ENCODE assay signal across 24 mouse cellular contexts in genomic region chr15:79250236-79250635, GRCm38 (mm10). TPM values are rescaled to one million over a fixed set of nuclear protein-coding genes. Genes with fewer than 3 reads are reported as not detected.
DNase-seq lines count a peak whose midpoint lies in the region; ATAC-seq and TF ChIP-seq lines count a peak whose summit lies in the region.
"Had no signal": no experiment of that assay in that cellular context is flagged by ENCODE, and none has a peak within 500 bp of the region (broad histone marks: within the 10 kb centered on the region; RNA-seq: fewer than 3 reads in every experiment).

No protein-coding gene starts in this region.

- H3K4me2 ChIP-seq in liver, embryonic 12.5 days, result no peak overlapping the region
- H3K4me2 ChIP-seq: embryonic facial prominence, embryonic 12.5 days; forebrain, embryonic 13.5 days; forebrain, embryonic 15.5 days had no signal

- no peak overlapping the region for H3K9ac ChIP-seq in liver, adult 2 months (ENCODE audit: low read depth, low read length)
- H3K9ac ChIP-seq in liver, embryonic 12.5 days, result no peak overlapping the region
- H3K9ac ChIP-seq: embryonic facial prominence, embryonic 12.5 days; forebrain, embryonic 13.5 days; forebrain, embryonic 15.5 days; forebrain, postnatal 0 days had no signal

- H3K27ac ChIP-seq in liver, adult 2 months (replicated peaks; ENCODE audit: insufficient read depth, low read depth, low read length), result no peak overlapping the region
- no peak overlapping the region for H3K27ac ChIP-seq in liver, embryonic 12.5 days
- H3K27ac ChIP-seq: embryonic facial prominence, embryonic 10.5 days; embryonic facial prominence, embryonic 12.5 days; forebrain, embryonic 13.5 days; forebrain, embryonic 15.5 days had no signal

- H3K27me3 ChIP-seq in liver, adult 2 months (ENCODE audit: control insufficient read depth, insufficient read depth, low read length), result no peaks in the 10 kb centered on the region
- peaks cover 54% of the 10 kb centered on the region for H3K27me3 ChIP-seq in liver, embryonic 12.5 days (replicated peaks)
- H3K27me3 ChIP-seq: Patski had no signal

- TF ChIP-seq CTCF in liver, adult 2 months (IDR thresholded peaks at IDR 0.05; ENCODE audit: low read depth, low read length), result no peak

- peaks cover 4% of the 10 kb centered on the region for H3K36me3 ChIP-seq in liver, adult 2 months (ENCODE audit: control insufficient read depth, insufficient read depth, low read length)
- H3K36me3 ChIP-seq in liver, embryonic 12.5 days, result peaks cover 37% of the 10 kb centered on the region

- TF ChIP-seq POLR2A in liver, adult 2 months (IDR thresholded peaks at IDR 0.05; ENCODE audit: extremely low read depth, insufficient read depth, low read length), result no peak

- no peak overlapping the region for H3K4me3 ChIP-seq in liver, adult 2 months (ENCODE audit: insufficient read depth, low read depth, low read length)
- H3K4me3 ChIP-seq in liver, embryonic 12.5 days, result no peak overlapping the region
- H3K4me3 ChIP-seq: embryonic facial prominence, embryonic 10.5 days; embryonic facial prominence, embryonic 12.5 days; forebrain, embryonic 13.5 days; forebrain, embryonic 15.5 days had no signal

- H3K79me2 ChIP-seq in liver, adult 2 months (ENCODE audit: control insufficient read depth, insufficient read depth, low read length), result no peaks in the 10 kb centered on the region

- H3K4me1 ChIP-seq in liver, adult 2 months (ENCODE audit: control insufficient read depth, insufficient read depth, low read length), result no peaks in the 10 kb centered on the region
- 0 out of 2 replicates have a peak, but pooled peaks cover 5% of the 10 kb centered on the region for H3K4me1 ChIP-seq in liver, embryonic 12.5 days

- WGBS in liver, adult 2 months, result 69% methylated on average over 2 of the region's 2 CpGs
- 62% methylated on average over 2 of the region's 2 CpGs for WGBS in liver, embryonic 12.5 days (ENCODE audit: insufficient replicate concordance)

- no peak for ATAC-seq in liver, embryonic 12.5 days
- ATAC-seq: activated CD4-positive, CD25-positive, alpha-beta regulatory T cell, adult 4 months; CD4-positive, CD25-positive, alpha-beta regulatory T cell, adult 4 months; forebrain, embryonic 13.5 days; forebrain, postnatal 0 days; Patski had no signal

- DNase-seq in adrenal gland, postnatal 10 days, result peak; percentile 68
- no peak for DNase-seq in adrenal gland, adult 2 months
- DNase-seq in liver, adult 2 months (ENCODE audit: extremely low read depth, low read depth, low spot score), result peak; percentile 44
- peak; percentile 64 for DNase-seq in adipocyte (ENCODE audit: low spot score)
- no peak for DNase-seq in left cerebral cortex, postnatal 25 days (ENCODE audit: low spot score in 2 of 2)
- DNase-seq: adrenal gland, adult 8-10 months; B cell, adult 2 months; cerebellum, adult 11-12 months; cerebellum, adult 2 months; cerebellum, adult 9-10 months; cerebellum, postnatal 10 days; cerebellum, postnatal 25 days; forebrain, postnatal 0 days had no signal

- intact Hi-C loops in left cerebral cortex, postnatal 25 days (cut with DNase I), result no loop called here

- H3K9me3 ChIP-seq in liver, embryonic 12.5 days (replicated peaks), result no peaks in the 10 kb centered on the region
- H3K9me3 ChIP-seq: embryonic facial prominence, embryonic 10.5 days; embryonic facial prominence, embryonic 12.5 days; forebrain, embryonic 13.5 days; forebrain, embryonic 15.5 days had no signal

RNA-seq across cellular contexts. Expression of gene Slc16a8, which starts 4.3 kb away (rescaled TPM):
- under 1 TPM in 1 of 2 experiments, not detected in 1; 0.15 TPM for total RNA-seq in adrenal gland, postnatal 10 days (2021)
- total RNA-seq in adrenal gland, adult 2 months (2021), result not detected
- 0.07 and 0.61 TPM in 2 replicates for polyA plus RNA-seq in adrenal gland, adult 2 months (2012; rRNA removed)
- not detected in 2 replicates for total RNA-seq in liver, adult 2 months (2014; rRNA removed)
- polyA plus RNA-seq in liver, adult 2 months (2012; rRNA removed), result not detected in 2 replicates
- not detected in 2 replicates for polyA plus RNA-seq in liver, embryonic 12.5 days (2016; fragmentation: Nextera tagmentation; extraction: Ambion mirVana)
- under 1 TPM in 1 of 2 experiments, not detected in 1; 0.37 TPM for total RNA-seq in left cerebral cortex, postnatal 25 days (2021)
- total RNA-seq: adrenal gland, adult 8-10 months; G1E had no signal
- polyA plus RNA-seq: activated CD4-positive, CD25-positive, alpha-beta regulatory T cell, adult 4 months; CD4-positive, CD25-positive, alpha-beta regulatory T cell, adult 4 months; cortical plate, adult 2 months; forebrain, embryonic 11.5 days; G1E had no signal

RNA-seq across cellular contexts. Expression of gene Gm49486, which starts 21.0 kb away (rescaled TPM):
- under 1 TPM; 0.24 to 0.45 TPM for total RNA-seq in adrenal gland, postnatal 10 days (2021)
- not detected for total RNA-seq in adrenal gland, adult 2 months (2021)
- not detected in 2 replicates for polyA plus RNA-seq in adrenal gland, adult 2 months (2012; rRNA removed)
- not detected in 2 replicates for total RNA-seq in liver, adult 2 months (2014; rRNA removed)
- polyA plus RNA-seq in liver, adult 2 months (2012; rRNA removed), result not detected in 2 replicates
- polyA plus RNA-seq in liver, embryonic 12.5 days (2016; fragmentation: Nextera tagmentation; extraction: Ambion mirVana), result 0.07 TPM in 1 of 2 replicates, not detected in the other
- under 1 TPM; 0.37 to 0.53 TPM for total RNA-seq in left cerebral cortex, postnatal 25 days (2021)
- total RNA-seq: adrenal gland, adult 8-10 months had no signal
- polyA plus RNA-seq: G1E had no signal

RNA-seq across cellular contexts. Expression of gene Pick1, which starts 21.3 kb away (rescaled TPM):
- total RNA-seq in adrenal gland, postnatal 10 days (2021), result 10 to 100 TPM; 18.9 to 28.4 TPM
- 10 to 100 TPM; 14.6 to 18.5 TPM for total RNA-seq in adrenal gland, adult 2 months (2021)
- 17.4 and 19.7 TPM in 2 replicates for polyA plus RNA-seq in adrenal gland, adult 2 months (2012; rRNA removed)
- total RNA-seq in liver, adult 2 months (2014; rRNA removed), result 12.4 and 12.8 TPM in 2 replicates
- polyA plus RNA-seq in liver, adult 2 months (2012; rRNA removed), result 15.4 and 18.5 TPM in 2 replicates
- 16.1 and 17.1 TPM in 2 replicates for polyA plus RNA-seq in liver, embryonic 12.5 days (2016; fragmentation: Nextera tagmentation; extraction: Ambion mirVana)
- total RNA-seq in left cerebral cortex, postnatal 25 days (2021), result 10 to 100 TPM; 49.9 to 54.6 TPM

RNA-seq across cellular contexts. Expression of gene Baiap2l2, which starts 35.1 kb away (rescaled TPM):
- total RNA-seq in adrenal gland, postnatal 10 days (2021), result under 1 TPM; 0.85 to 0.99 TPM
- under 1 TPM in 1 of 2 experiments, not detected in 1; 0.24 TPM for total RNA-seq in adrenal gland, adult 2 months (2021)
- 1.5 and 8.5 TPM in 2 replicates for polyA plus RNA-seq in adrenal gland, adult 2 months (2012; rRNA removed)
- 0.20 TPM in 1 of 2 replicates, not detected in the other for total RNA-seq in liver, adult 2 months (2014; rRNA removed)
- 0.31 and 0.51 TPM in 2 replicates for polyA plus RNA-seq in liver, adult 2 months (2012; rRNA removed)
- 1.2 and 1.4 TPM in 2 replicates for polyA plus RNA-seq in liver, embryonic 12.5 days (2016; fragmentation: Nextera tagmentation; extraction: Ambion mirVana)
- total RNA-seq in left cerebral cortex, postnatal 25 days (2021), result 1 to 10 TPM; 2.3 to 3.7 TPM
- total RNA-seq: G1E had no signal
- polyA plus RNA-seq: CD4-positive, CD25-positive, alpha-beta regulatory T cell, adult 4 months; G1E had no signal

Comparison
In these comparisons a context has a peak if more than half of its experiments do, and no peak if none do; other contexts are left out.
1. DNase-seq: peak in adrenal gland, postnatal 10 days (single experiment), liver, adult 2 months (single experiment) and adipocyte (single experiment); none in adrenal gland, adult 2 months (single experiment) and left cerebral cortex, postnatal 25 days (0 of 2).